Mouse (Mus musculus) gastrocnemius, adult 18-20 months (tissue): ENCODE data around the gene Timm8a1. TPM values are rescaled to one million over a fixed set of nuclear protein-coding genes. Genes with fewer than 3 reads are reported as not detected.
"Not testable (repeated sequence)": the region's sequence is repeated elsewhere in the genome, so short reads cannot be mapped to it uniquely, and the experiment has no call there.

ENCODE experiments used
- DNase-seq: peaks from one replicate; pipeline ENCODE4 v3.0.0; 2021; ENCODE audit warnings: low spot score
- long read RNA-seq, 2 experiments: library from polyadenylated mRNA; stranded (forward); transcript quantifications; one replicate each; pipeline ENCODE4 v2.0.0; 2021
- total RNA-seq, 2 experiments: library from RNA; stranded (reverse); gene quantifications; 2 replicates each; pipeline ENCODE4 v1.2.3; 2021

Gene Timm8a1
- 10 to 100 TPM; 10.1 to 12.5 TPM for total RNA-seq
- long read RNA-seq, experiment 1, transcript Timm8a1-201 (2 exons, 1,421 nt), result major isoform, 9 of 9 reads
- long read RNA-seq, experiment 1, partial matches to known transcripts, result 0 of 9 reads
- long read RNA-seq, experiment 1, other reads (novel, unspliced or antisense), result 0 of 9 reads
- long read RNA-seq, experiment 2, transcript Timm8a1-201 (2 exons, 1,421 nt), result major isoform, 7 of 8 reads
- long read RNA-seq, experiment 2, partial matches to known transcripts, result 0 of 8 reads
- long read RNA-seq, experiment 2, other reads (novel, unspliced or antisense), result 1 of 8 reads

DNA sequence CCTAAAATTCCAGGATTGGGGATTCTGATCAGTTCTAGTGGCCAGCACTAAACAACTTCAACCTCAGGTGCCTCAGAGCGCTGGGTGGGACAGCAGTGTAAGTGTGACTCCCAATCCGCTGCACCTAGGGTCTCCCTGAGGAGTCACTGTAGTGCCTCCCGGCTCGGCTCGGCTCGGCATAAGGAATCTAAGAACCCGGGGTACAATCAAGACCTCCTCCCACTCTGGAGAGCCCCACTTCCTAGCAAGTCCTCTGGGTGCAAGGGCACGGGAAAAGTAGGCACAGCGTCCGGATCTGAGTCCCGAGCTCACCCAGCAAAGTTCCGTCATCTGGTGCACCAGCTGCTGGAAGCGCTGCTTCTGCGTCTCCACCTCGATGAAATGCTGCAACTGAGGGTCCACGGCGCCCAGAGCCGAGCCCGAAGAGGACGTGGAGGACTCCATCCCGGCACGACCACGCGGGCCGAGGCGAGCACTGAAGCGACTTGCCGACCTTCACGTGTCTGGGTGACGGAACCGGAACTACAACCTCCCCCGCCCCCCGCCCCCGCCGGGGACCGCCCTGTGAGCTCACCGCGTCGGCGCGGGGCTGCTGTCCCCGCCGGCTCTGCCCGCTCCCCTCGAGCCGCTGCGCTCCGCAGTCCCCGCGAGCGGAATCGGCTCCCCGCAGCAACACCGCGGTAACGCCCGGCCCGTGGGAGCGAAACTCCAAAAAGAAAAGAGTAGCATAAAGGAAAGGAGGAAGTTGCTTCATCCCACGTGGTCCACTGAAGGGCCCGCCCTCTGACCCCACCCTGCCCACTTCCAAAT lies at the start of gene Timm8a1:
Gene Timm8a1 (minus strand): TSS at position 721 of the 810 bp plus-strand sequence.
- DNase-seq, result peak; percentile 45

GRCm38 (mm10) chrX:134589836-134590235 lies 48.2 kb upstream of the Timm8a1 start:
- DNase-seq, result no peak

GRCm38 (mm10) chrX:134588997-134589396 lies 47.3 kb upstream of the Timm8a1 start:
- no peak for DNase-seq

GRCm38 (mm10) chrX:134588261-134588660 lies 46.6 kb upstream of the Timm8a1 start:
- no peak for DNase-seq

DNA sequence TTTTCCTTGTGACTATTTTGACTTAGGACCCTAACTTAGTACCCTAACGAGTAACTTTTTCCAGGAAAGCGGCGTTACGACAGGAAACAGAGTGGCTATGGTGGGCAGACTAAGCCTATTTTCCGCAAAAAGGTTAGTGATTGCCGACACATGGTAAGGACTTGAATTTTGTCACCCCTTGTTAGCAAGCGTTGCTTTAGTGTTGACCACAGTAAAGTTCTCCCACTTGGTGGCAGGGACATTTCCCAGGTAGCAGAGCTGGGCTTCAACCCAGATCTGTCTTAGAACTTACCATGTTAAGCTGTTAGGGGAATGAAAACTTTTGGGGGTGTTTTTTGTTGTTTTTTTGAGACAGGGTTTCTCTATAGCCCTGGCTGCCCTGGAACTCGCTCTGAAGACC lies 44.8 kb upstream of the Timm8a1 start:
- no peak for DNase-seq

- peak; percentile 87 for DNase-seq
Measured at GRCm38 (mm10) chrX:134585103-134586002, 43.7 kb upstream of the Timm8a1 start, which contains the start of gene Rpl36a. Gene Rpl36a, plus strand, starts transcription at chrX:134585654.

DNA sequence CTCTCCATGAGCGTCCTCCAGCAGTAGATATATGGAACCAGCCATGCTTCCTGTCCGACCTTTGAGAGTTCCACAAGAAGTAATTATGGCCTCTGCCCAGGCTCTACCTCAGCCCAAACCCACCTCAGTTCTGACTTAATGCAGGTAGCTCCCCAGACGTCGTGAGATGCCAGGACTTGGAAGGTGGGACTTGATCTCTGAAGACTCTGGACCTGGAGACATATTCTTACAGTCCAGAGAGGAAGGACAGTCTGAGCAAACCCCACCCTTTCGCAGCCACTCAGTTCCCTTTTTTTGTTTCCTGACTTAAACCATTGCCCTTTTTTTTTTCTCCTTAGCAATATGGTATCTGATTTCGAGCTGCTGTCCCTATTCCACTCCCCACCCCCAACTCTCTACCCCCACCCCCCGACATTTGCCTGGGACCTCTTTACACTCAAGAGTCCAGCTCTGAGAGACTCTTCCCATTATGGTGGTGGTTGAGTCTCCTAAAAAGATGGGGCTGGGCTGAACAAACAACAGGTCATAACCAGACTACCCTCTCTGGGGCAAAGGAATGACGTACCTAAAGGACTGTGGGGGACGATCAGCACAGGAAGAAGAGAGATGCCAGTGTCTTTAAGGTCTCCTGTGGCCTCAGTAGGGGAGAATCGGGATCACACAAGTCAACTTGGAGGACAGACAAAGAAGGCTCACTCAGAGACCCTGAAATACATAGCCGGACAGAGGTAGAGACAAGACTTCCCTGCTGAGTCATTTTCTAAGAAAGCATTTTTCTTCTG lies 41.4 kb upstream of the Timm8a1 start, which contains the start of gene Btk:
Gene Btk (minus strand): TSS at position 683 of the 782 bp plus-strand sequence.
- no peak for DNase-seq

DNA sequence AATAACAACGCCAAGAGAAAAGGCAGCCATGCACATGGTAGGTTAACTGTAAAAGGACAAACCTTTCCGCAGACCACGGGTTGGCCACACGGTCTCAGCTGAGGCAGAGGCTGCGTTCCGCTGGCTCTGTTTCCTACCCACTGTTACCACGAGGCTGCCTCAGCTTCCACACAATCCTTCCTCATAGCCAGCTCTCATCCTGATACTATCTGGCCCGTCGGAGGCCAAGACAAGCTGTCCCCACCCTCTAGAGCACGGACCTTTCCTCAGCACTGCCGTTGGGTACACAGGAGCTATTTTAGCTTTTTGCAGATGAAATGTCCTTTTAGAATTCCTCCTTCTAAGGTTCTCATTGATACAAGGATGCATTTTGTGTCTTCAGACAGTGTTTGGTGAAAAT lies 40.6 kb upstream of the Timm8a1 start:
- no peak for DNase-seq

DNA sequence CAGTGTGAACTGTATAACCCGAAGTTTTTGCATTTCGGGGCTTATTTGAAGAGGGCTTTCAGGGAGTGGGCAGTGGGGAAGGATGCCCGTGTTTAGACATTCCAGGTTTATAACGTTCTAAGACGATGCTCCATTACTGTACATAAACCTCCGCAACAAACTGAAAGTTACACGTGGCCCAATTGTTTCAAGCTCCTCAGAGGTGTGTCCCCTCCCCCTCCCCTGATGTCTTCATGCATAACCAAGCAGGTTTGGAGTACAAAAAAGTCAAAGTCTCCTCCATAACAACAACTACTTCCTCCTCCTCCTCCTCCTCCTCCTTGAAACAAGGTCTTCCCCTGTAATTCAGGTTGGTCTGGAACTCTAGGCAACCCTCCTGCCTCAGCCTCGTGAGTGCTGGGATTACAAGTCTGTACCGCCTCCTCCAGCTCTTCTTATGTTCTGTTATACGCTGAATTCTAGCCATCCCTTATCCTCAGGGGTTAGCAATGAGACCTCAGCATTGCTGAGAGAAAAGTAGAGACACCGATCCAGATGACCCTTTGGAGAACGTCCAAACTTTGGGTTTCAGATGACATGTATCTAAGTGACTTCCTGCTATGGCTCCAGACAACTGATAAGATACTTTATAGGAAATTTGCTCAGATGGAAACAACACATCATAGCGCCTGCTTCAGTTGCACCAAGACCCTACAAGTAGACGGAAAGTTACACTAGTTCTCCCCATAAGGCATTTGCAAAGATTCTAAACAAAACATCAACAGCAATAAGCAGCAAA lies 39.1 kb upstream of the Timm8a1 start:
- DNase-seq, result no peak

DNA sequence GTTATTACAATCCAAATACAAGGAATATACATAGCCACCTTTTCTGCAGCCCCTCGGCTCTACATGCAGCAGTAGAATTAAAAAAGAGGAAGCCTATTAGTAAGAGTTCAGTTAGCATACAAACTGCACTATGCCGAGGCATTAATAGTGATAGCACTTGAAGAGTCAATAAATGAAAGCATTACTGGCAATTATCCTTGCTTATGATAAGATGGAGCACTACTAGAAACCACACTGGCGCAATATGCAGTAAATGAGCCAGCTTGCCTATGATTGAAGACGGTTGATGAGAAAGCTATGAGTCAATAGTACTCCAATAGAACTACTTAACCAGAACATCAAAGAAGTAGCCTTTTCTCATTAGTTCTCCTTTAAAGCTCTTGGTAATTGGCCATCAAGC lies 36.2 kb upstream of the Timm8a1 start:
- no peak for DNase-seq

- no peak for DNase-seq
Measured at GRCm38 (mm10) chrX:134566536-134567222, 25.0 kb upstream of the Timm8a1 start.

DNA sequence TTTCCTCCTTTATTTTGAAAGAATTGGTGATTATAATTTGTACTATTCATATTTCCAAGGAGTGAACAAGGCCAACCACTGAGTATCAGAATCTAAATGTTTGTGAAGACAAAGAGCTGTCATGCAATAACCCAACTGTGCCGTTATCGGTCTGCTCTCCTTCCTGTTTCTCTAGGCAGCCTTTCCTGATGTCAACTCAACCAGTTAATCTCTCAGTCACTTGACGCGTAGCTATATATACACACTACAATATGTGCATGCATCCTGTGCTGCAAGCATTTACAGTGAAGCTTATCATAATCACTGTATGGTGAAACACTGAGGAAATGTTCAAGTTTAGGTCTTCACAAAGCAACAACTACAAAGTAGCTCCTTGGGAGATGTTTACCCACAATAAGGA lies 22.7 kb upstream of the Timm8a1 start:
- DNase-seq, result no peak

GRCm38 (mm10) chrX:134554425-134554824 lies 12.8 kb upstream of the Timm8a1 start:
- DNase-seq, result no peak

GRCm38 (mm10) chrX:134553326-134553725 lies 11.7 kb upstream of the Timm8a1 start:
- DNase-seq, result no peak

GRCm38 (mm10) chrX:134550903-134551302 lies 9.2 kb upstream of the Timm8a1 start:
- peak; percentile 32 for DNase-seq

DNA sequence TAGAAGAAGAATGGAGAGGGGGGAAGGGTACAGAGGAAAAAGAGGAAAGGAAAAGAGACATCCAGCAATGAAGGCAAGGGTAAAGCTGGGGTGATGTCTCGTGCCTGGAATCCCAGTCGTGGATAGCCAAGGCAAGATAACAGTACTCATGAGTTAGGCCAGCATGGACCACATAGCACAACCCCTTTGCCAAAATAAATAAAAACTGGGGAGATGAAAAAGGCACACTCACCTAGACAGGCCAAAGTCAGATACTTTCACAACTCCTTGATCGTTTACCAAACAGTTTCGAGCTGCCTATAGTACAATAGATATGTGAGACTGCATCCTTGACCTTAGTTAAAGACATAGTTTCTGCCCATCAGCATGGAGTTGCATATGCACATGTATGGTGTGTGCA lies 5.7 kb upstream of the Timm8a1 start:
- DNase-seq, result no peak

DNA sequence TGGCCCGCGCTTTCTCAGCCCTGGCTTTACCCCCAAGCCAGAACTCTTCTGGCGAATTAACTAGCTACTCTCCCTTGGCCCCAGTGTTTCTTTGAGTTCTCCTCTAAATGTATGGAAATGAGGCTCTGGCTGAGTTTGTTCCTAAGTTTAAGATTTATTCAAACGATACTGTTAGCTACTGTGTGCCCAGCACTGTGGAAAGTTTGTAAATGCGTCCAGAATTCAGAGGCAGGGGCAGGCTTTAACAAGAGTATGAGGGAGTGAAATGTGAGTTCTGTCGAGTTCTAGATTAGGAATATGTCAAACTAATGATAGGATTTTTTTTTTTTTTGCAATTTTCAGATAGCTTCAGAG lies 267 bp upstream of the Timm8a1 start:
- no peak for DNase-seq

- DNase-seq, result no peak
Measured at GRCm38 (mm10) chrX:134540414-134541135, 1.1 kb downstream of the Timm8a1 start.

DNA sequence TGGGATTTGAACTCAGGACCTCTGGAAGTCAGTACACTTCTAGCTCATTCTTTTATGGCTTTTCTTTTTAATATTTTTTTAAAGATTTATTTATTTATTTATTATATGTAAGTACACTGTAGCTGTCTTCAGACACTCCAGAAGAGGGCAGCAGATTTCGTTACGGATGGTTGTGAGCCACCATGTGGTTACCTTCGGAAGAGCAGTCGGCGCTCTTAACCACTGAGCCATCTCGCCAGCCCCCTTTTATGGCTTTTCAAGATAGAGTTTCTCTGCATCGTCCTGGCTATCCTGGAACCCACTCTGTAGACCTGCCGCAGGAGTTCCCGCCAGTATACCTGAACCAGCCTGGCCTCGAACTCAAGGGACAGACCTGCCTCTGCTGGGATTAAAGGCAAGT lies 1.9 kb downstream of the Timm8a1 start:
- DNase-seq, result not testable (repeated sequence)
